Mouse (Mus musculus): Measurements from ENCODE around the gene Dapp1. TPM values are rescaled to one million over a fixed set of nuclear protein-coding genes. Genes with fewer than 3 reads are reported as not detected.

Gene Dapp1
- total and polyA plus RNA-seq, 2 experiments from 2014 or later: 1.3 to 2.3 TPM

DNA sequence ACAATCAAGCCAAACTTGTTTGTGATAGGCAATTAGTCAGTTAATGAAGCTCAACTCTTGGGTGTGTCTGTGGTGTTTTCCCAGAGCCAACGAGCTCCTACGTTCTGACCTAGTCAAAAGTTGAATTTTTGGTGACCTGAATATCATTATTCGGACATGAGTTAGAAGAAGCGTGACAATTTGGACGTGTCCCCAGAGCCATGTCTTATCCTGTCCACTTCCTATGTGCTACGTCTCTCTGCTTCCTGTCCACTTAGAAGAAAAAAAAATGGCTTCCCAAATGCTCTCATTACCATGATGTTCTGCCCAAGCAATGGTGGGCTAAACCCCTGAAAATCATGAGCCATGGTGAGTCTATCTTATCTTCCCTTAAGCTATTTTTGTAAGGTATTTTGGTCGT lies 21.9 kb upstream of the Dapp1 start:
- DNase-seq (ENCODE audit: low spot score) (no peak), ATAC-seq (ENCODE audit: low FRiP score) (no peak)
- Histone ChIP-seq H3K9me3 (ENCODE audit: low read length) (no peaks in the 10 kb centered on the region), H3K27ac (ENCODE audit: low read depth, low read length) (no peak overlapping the region), H3K36me3 (ENCODE audit: insufficient read depth, low read length) (no peaks in the 10 kb centered on the region), H3K9ac (replicated peaks; ENCODE audit: low read length, poor library complexity, severe bottlenecking) (no peak overlapping the region), H3K4me3 (ENCODE audit: low read depth, low read length) (no peak overlapping the region), H3K4me2 (ENCODE audit: low read depth, low read length, poor library complexity, severe bottlenecking) (no peak overlapping the region), H3K4me1 (ENCODE audit: insufficient read depth, low read length) (no peaks in the 10 kb centered on the region), H3K27me3 (ENCODE audit: insufficient read depth, low read length) (no peaks in the 10 kb centered on the region)
- WGBS: 92% methylated on average over 7 of the region's 7 CpGs
- no peak for TF ChIP-seq CTCF (IDR thresholded peaks at IDR 0.05)

GRCm38 (mm10) chr3:138002545-138002944 lies 21.2 kb upstream of the Dapp1 start:
- no peak for TF ChIP-seq CTCF (IDR thresholded peaks at IDR 0.05)
- 87% methylated on average over 6 of the region's 6 CpGs for WGBS

DNA sequence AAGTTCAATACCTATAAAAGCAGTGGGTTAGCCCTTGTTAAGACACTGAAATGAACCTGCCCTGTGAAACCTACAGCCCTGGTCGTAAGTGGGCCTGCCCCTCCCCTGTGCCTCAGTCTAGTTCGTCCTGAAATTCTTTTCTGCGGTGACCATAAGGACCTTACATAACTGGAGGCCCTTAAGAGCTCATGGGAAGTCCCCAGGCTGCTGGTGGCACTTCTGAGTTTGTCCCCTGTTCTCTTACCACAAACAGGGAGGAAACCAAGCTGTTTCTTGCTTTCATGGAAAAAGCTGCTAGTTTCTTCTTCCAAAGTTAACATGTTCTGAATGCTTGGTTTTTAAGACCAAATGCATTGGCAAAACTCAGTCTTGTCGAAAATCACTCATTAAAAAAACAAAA lies 20.5 kb upstream of the Dapp1 start:
- Histone ChIP-seq H3K27ac (ENCODE audit: low read depth, low read length) (no peak overlapping the region), H3K9ac (replicated peaks; ENCODE audit: low read length, poor library complexity, severe bottlenecking) (no peak overlapping the region), H3K4me3 (ENCODE audit: low read depth, low read length) (no peak overlapping the region), H3K36me3 (ENCODE audit: insufficient read depth, low read length) (no peaks in the 10 kb centered on the region), H3K4me1 (ENCODE audit: insufficient read depth, low read length) (no peaks in the 10 kb centered on the region), H3K27me3 (ENCODE audit: insufficient read depth, low read length) (no peaks in the 10 kb centered on the region), H3K9me3 (ENCODE audit: low read length) (no peaks in the 10 kb centered on the region), H3K4me2 (ENCODE audit: low read depth, low read length, poor library complexity, severe bottlenecking) (no peak overlapping the region)
- no peak for ATAC-seq (ENCODE audit: low FRiP score)
- no peak for TF ChIP-seq CTCF (IDR thresholded peaks at IDR 0.05)
- 76% methylated on average over 4 of the region's 4 CpGs for WGBS
- no peak for DNase-seq (ENCODE audit: low spot score)

More at GRCm38 (mm10) chr3:138002545-138002944, 21.2 kb upstream of the Dapp1 start:
- Histone ChIP-seq H3K27ac (ENCODE audit: low read depth, low read length) (no peak overlapping the region), H3K9me3 (ENCODE audit: low read length) (no peaks in the 10 kb centered on the region), H3K9ac (replicated peaks; ENCODE audit: low read length, poor library complexity, severe bottlenecking) (no peak overlapping the region), H3K4me3 (ENCODE audit: low read depth, low read length) (no peak overlapping the region), H3K4me2 (ENCODE audit: low read depth, low read length, poor library complexity, severe bottlenecking) (no peak overlapping the region), H3K27me3 (ENCODE audit: insufficient read depth, low read length) (no peaks in the 10 kb centered on the region), H3K36me3 (ENCODE audit: insufficient read depth, low read length) (no peaks in the 10 kb centered on the region), H3K4me1 (ENCODE audit: insufficient read depth, low read length) (no peaks in the 10 kb centered on the region)
- ATAC-seq (ENCODE audit: low FRiP score) (no peak), DNase-seq (ENCODE audit: low spot score) (no peak)

DNA sequence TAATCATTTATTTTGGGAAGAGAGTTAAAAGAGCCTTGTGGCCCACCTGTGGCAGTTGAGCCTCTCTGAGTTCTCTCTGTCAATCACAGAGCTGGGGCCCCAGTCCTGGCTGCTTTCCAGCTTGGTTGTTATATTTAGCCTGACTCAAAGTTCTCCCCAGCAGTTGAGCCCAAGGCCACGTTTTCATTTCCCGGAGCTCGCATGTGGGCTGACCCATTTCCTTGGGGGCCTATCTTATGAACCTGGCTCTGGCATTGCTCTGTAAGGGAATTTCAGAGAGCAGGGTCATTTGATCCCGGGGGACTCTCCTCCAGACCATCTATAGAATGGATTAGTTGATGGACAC lies 19.4 kb upstream of the Dapp1 start:
- no peaks in the 10 kb centered on the region for H3K4me1 ChIP-seq (ENCODE audit: insufficient read depth, low read length)
- no peak for DNase-seq (ENCODE audit: low spot score)
- no peak overlapping the region for H3K9ac ChIP-seq (replicated peaks; ENCODE audit: low read length, poor library complexity, severe bottlenecking)
- no peaks in the 10 kb centered on the region for H3K9me3 ChIP-seq (ENCODE audit: low read length)
- no peak overlapping the region for H3K27ac ChIP-seq (ENCODE audit: low read depth, low read length)
- no peak overlapping the region for H3K4me3 ChIP-seq (ENCODE audit: low read depth, low read length)
- no peaks in the 10 kb centered on the region for H3K27me3 ChIP-seq (ENCODE audit: insufficient read depth, low read length)
- no peaks in the 10 kb centered on the region for H3K36me3 ChIP-seq (ENCODE audit: insufficient read depth, low read length)
- H3K4me2 ChIP-seq (ENCODE audit: low read depth, low read length, poor library complexity, severe bottlenecking): no peak overlapping the region
- no peak for TF ChIP-seq CTCF (IDR thresholded peaks at IDR 0.05)
- no peak for ATAC-seq (ENCODE audit: low FRiP score)
- WGBS: 70% methylated on average over 4 of the region's 4 CpGs

DNA sequence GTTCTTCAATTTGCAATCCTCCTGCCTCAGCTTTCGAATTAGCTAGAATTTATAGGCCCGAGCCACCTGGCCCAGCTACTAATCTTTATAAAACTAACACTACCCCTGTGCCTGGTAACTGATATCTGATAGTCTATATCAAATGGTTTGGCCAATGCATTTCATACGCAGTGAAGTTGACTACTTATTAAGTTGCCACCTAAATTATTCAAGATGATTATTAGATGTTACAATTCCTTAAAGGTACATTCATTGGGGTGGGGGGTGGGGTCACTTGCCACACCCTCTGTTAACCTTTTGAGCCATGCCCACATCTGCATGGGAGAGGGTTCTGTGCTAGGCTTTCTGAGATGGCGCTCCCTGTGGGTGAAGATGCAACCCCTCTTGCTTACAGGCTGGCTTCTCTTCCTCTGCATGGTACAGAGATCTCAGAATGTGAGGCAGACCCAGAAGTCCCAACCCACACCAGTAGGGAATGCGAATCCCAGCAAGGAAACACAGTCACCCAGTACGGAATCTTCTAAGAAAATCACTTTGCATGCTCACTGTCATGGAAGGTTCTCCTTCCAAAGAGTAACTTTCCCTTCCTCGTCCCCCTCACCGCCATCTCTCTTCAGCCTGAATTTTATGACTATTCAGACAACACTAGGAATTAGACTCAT lies 18.8 kb upstream of the Dapp1 start:
- TF ChIP-seq CTCF (IDR thresholded peaks at IDR 0.05): no peak
- no peak overlapping the region for H3K4me2 ChIP-seq (ENCODE audit: low read depth, low read length, poor library complexity, severe bottlenecking)
- no peak overlapping the region for H3K9ac ChIP-seq (replicated peaks; ENCODE audit: low read length, poor library complexity, severe bottlenecking)
- H3K4me3 ChIP-seq (ENCODE audit: low read depth, low read length): no peak overlapping the region
- H3K36me3 ChIP-seq (ENCODE audit: insufficient read depth, low read length): no peaks in the 10 kb centered on the region
- H3K27me3 ChIP-seq (ENCODE audit: insufficient read depth, low read length): no peaks in the 10 kb centered on the region
- ATAC-seq (ENCODE audit: low FRiP score) (no peak), DNase-seq (ENCODE audit: low spot score) (no peak)
- no peaks in the 10 kb centered on the region for H3K9me3 ChIP-seq (ENCODE audit: low read length)
- H3K27ac ChIP-seq (ENCODE audit: low read depth, low read length): no peak overlapping the region
- WGBS: 95% methylated on average over 8 of the region's 8 CpGs
- no peaks in the 10 kb centered on the region for H3K4me1 ChIP-seq (ENCODE audit: insufficient read depth, low read length)

DNA sequence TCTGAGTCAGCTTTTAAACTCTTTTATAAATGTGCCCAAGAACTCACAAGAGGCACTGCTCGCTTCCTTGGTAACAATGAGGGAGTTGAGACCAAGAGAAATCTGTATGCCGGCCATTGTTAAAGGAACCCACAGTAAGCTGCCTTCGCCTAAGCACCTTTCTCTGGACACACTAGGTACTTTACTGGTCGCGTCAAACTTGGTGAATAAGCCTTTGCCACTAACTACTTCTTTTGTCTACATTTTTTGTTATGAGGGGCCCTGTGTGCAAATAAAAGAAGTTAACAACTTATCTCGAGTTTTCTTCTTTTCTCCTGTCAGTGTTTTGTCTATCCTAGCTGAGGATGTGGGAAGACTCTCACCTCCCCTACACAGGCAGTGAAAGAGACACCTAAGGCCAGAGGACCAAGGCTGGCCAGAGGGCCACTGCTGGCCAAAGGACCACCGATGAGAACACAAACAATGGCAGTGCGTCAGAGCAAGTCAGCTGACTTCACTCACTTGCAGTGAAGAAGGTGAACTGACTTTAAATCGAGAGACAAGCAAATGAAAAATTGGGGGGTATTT lies 18.0 kb upstream of the Dapp1 start:
- H3K36me3 ChIP-seq (ENCODE audit: insufficient read depth, low read length): no peaks in the 10 kb centered on the region
- H3K4me1 ChIP-seq (ENCODE audit: insufficient read depth, low read length): no peaks in the 10 kb centered on the region
- no peak for TF ChIP-seq CTCF (IDR thresholded peaks at IDR 0.05)
- DNase-seq (ENCODE audit: low spot score) (no peak), ATAC-seq (ENCODE audit: low FRiP score) (no peak)
- no peak overlapping the region for H3K4me3 ChIP-seq (ENCODE audit: low read depth, low read length)
- H3K9me3 ChIP-seq (ENCODE audit: low read length): no peaks in the 10 kb centered on the region
- H3K9ac ChIP-seq (replicated peaks; ENCODE audit: low read length, poor library complexity, severe bottlenecking): no peak overlapping the region
- H3K4me2 ChIP-seq (ENCODE audit: low read depth, low read length, poor library complexity, severe bottlenecking): no peak overlapping the region
- 43% methylated on average over 9 of the region's 9 CpGs for WGBS
- H3K27me3 ChIP-seq (ENCODE audit: insufficient read depth, low read length): no peaks in the 10 kb centered on the region
- no peak overlapping the region for H3K27ac ChIP-seq (ENCODE audit: low read depth, low read length)
